Mouse (Mus musculus): Measurements from ENCODE around the gene Olfr1395.

- TF ChIP-seq CTCF (IDR thresholded peaks at IDR 0.05; ENCODE audit: low read depth, low read length) (no peak), POLR2A (IDR thresholded peaks at IDR 0.05; ENCODE audit: borderline replicate concordance, low read depth, low read length) (no peak)
Observed at GRCm38 (mm10) chr11:49168839-49169611, 27.0 kb downstream of the Olfr1395 start.

Measured in bone marrow macrophage, adult 2 months (primary cell).